Mouse (Mus musculus): ENCODE results near the gene Hoxb3. TPM values are rescaled to one million over a fixed set of nuclear protein-coding genes. Genes with fewer than 3 reads are reported as not detected.

Hoxb3 gene
- polyA plus RNA-seq, 1 experiment from 2014 or later, result 15.3 TPM

DNA sequence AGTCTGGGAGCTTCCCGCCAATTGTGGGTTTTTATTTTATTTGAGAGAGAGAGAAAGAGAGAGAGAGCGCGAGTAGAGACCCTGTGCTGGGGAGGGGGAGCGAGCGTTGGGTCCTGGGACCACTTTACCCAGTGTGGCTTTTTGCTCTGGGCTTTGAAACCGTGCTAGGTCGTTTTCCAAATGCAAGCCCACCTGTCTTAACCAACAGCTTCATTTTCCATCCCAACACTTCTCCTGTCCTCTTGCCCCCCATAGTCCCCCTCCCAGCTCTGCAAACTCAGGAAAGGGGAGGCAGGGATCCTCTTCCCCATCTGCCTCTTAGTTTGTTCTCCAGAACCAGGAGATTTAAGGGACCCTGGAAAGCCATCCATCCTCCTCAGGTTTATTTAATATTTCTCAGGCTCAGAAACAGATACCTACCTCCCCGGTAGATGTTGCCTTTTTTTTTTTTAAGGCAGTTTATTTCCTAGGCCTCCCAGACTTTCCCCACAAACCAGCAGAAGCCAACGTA, 31.7 kb downstream of the Hoxb3 start:
- WGBS, result 5% methylated on average over 9 of the region's 9 CpGs
- no peaks in the 10 kb centered on the region for H3K36me3 ChIP-seq
- peak overlapping the region; percentile 92 for H3K9ac ChIP-seq
- peaks cover 11% of the 10 kb centered on the region; the same call in 1 of the 2 replicates for H3K4me1 ChIP-seq
- H3K27ac ChIP-seq, result peak overlapping the region; percentile 96
- peak overlapping the region; percentile 64 for H3K4me2 ChIP-seq (replicated peaks)
- peaks cover 75% of the 10 kb centered on the region for H3K27me3 ChIP-seq
- no peak for ATAC-seq (ENCODE audit: low FRiP score)
- H3K4me3 ChIP-seq, result peak overlapping the region; percentile 54
- H3K9me3 ChIP-seq (replicated peaks), result no peaks in the 10 kb centered on the region

DNA sequence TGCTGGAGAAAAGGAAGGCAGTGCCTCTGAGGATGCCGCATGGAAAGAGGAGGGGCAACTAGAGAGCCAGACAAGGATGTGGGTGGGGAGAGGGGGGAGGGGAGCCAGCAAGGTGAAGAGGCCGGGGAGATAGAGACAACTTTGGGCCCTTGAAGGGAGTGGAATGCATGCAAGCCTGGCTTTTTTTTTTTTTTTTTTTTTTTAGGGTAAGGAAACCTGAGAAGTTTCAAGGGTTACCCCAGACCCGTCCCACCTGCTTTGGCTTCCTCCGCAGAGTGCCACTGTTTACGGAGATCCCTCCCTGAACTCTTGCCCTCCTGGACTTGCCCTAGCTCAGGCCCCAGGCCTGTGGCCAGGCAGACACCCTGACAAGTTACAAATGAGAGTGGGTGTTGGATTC, 40.7 kb downstream of the Hoxb3 start:
- Histone ChIP-seq H3K9ac (no peak overlapping the region), H3K4me1 (peaks cover 9% of the 10 kb centered on the region), H3K27ac (no peak overlapping the region), H3K27me3 (peaks cover 81% of the 10 kb centered on the region), H3K36me3 (no peaks in the 10 kb centered on the region), H3K4me3 (no peak overlapping the region), H3K4me2 (replicated peaks) (no peak overlapping the region), H3K9me3 (replicated peaks) (0 out of 2 replicates have a peak, but pooled peaks cover 3% of the 10 kb centered on the region)
- ATAC-seq (ENCODE audit: low FRiP score), result no peak
- WGBS, result 3% methylated on average over 5 of the region's 5 CpGs

DNA sequence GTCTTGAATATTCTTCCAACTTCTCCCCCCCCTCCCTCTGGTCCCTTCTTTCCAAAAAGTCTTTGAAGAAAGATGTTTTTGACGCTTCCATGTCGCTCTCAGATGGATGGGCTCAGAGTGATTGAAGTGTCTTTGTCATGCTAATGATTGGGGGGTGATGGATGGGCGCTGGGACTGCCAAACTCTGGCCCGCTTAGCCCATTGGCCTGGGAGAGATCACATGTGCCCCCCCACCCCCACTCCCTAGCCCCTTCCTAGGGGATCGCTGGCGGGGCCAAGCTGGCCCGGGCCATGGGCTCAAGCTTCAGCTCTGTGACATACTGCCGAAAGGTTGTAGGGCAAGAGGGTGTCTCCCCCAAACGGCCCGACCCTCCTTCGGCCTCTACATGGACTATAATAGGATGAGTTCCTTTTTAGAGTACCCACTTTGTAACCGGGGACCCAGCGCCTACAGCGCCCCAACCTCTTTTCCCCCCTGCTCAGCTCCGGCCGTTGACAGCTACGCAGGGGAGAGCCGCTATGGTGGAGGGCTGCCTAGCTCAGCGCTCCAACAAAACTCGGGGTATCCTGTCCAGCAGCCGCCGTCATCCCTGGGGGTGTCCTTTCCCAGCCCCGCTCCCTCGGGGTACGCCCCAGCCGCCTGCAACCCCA, 42.4 kb downstream of the Hoxb3 start, which contains the start of gene Hoxb1:
Gene Hoxb1 (plus strand): TSS at position 312 of the 651 bp plus-strand sequence.
- Histone ChIP-seq H3K4me3 (peak within 1 kb of the TSS; percentile 27), H3K36me3 (no peaks in the 10 kb centered on the region), H3K4me1 (peaks cover 9% of the 10 kb centered on the region), H3K9ac (peak within 1 kb of the TSS; percentile 27; the same call in 1 of the 2 replicates), H3K9me3 (replicated peaks) (0 out of 2 replicates have a peak, but pooled peaks cover 3% of the 10 kb centered on the region), H3K27me3 (peaks cover 90% of the 10 kb centered on the region), H3K4me2 (replicated peaks) (peak within 1 kb of the TSS; percentile 42), H3K27ac (no peak within 1 kb of the TSS)
- WGBS, result under 1% methylated on average over 26 of the region's 26 CpGs
- peak; percentile 56; the same call in 1 of the 2 replicates for ATAC-seq (ENCODE audit: low FRiP score)

DNA sequence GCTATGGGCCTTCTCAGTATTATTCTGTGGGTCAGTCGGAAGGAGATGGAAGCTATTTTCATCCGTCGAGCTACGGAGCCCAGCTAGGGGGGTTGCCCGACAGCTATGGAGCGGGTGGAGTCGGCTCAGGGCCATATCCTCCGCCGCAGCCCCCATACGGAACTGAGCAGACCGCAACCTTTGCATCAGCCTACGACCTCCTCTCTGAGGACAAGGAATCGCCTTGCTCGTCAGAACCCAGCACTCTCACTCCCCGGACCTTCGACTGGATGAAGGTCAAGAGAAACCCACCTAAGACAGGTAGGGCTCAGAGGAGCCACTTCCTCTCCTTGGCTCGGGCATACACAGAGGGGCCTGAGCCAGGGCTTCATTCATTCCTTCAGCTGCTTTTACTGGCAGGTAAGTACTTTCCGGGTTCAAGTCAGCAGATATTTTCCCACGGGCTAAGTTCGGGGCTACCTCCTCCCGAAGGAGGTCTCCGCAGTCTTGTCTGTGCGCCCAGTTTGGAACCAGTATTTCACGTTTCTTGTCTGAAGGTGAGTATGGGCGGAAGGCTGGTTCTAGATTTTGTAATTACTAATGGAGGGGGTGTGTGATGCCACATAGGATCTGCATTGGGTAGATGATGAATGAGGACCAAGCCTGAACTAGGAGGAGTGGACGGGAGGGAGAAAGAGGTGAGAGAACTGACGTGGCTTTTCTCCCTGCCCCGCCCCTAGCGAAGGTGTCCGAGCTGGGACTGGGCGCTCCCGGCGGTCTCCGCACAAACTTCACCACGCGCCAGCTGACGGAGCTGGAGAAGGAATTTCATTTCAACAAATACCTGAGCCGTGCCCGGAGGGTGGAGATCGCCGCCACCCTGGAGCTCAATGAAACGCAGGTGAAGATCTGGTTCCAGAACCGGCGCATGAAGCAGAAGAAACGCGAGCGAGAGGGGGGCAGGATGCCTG, 43.2 kb downstream of the Hoxb3 start:
- Histone ChIP-seq H3K27ac (no peak overlapping the region), H3K9ac (peak overlapping the region; percentile 27; the same call in 1 of the 2 replicates), H3K36me3 (no peaks in the 10 kb centered on the region), H3K4me3 (peak overlapping the region; percentile 27), H3K4me1 (peaks cover 9% of the 10 kb centered on the region), H3K27me3 (peaks cover 96% of the 10 kb centered on the region), H3K9me3 (replicated peaks) (0 out of 2 replicates have a peak, but pooled peaks cover 3% of the 10 kb centered on the region), H3K4me2 (replicated peaks) (peak overlapping the region; percentile 42)
- 1% methylated on average over 47 of the region's 47 CpGs for WGBS
- ATAC-seq (ENCODE audit: low FRiP score), result no peak

DNA sequence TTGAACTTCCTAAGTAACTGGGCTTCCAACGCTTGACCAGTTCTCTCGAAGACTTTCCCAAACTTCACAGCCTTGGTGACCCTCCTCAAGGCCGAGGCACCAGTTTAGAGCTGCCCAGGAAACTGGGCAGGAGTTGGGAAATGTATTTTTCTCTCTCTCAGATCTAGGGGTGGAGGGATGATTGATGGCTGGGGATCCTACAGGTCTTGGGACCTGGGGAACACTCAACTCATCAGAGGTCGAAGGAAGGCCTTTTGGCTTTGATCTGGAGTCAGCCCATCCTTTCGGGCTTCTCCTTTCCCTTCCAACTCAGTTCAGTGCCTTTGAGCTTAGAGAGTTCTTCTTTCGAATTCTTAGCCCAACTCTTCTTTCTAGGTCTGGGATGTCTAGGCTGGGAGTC, 44.0 kb downstream of the Hoxb3 start:
- H3K4me3 ChIP-seq, result no peak overlapping the region
- ATAC-seq (ENCODE audit: low FRiP score), result no peak
- 0 out of 2 replicates have a peak, but pooled peaks cover 3% of the 10 kb centered on the region for H3K9me3 ChIP-seq (replicated peaks)
- no peak overlapping the region for H3K27ac ChIP-seq
- no peak overlapping the region for H3K9ac ChIP-seq
- peak overlapping the region; percentile 42; the same call in 1 of the 2 replicates for H3K4me2 ChIP-seq (replicated peaks)
- H3K27me3 ChIP-seq, result peaks cover 96% of the 10 kb centered on the region
- WGBS, result 19% methylated on average over 6 of the region's 6 CpGs
- no peaks in the 10 kb centered on the region for H3K36me3 ChIP-seq
- H3K4me1 ChIP-seq, result peaks cover 9% of the 10 kb centered on the region

DNA sequence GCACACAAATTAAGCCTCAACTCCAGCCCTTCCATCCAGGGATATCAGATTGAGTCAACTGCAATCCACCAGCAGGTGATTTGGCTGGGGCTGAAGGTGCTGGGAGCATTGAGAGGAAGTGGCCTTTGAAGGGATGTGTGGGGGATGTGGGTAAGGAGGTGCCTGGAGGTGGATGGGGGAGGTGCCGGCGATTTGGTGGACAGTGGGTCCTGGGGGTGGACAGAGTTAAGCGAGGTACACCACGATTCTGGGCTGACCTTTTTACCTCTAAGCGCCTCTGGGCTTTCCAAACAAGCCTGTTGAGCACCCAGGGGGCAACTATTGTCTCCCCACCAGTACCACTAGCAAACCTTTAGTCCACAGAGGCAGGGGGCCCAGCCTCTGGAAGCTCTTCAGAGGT, 45.6 kb downstream of the Hoxb3 start:
- Histone ChIP-seq H3K4me1 (peaks cover 12% of the 10 kb centered on the region), H3K9ac (no peak overlapping the region), H3K9me3 (replicated peaks) (no peaks in the 10 kb centered on the region), H3K4me2 (replicated peaks) (no peak overlapping the region), H3K4me3 (no peak overlapping the region), H3K36me3 (no peaks in the 10 kb centered on the region), H3K27me3 (peaks cover 97% of the 10 kb centered on the region), H3K27ac (no peak overlapping the region)
- 10% methylated on average over 5 of the region's 5 CpGs for WGBS
- no peak for ATAC-seq (ENCODE audit: low FRiP score)

DNA sequence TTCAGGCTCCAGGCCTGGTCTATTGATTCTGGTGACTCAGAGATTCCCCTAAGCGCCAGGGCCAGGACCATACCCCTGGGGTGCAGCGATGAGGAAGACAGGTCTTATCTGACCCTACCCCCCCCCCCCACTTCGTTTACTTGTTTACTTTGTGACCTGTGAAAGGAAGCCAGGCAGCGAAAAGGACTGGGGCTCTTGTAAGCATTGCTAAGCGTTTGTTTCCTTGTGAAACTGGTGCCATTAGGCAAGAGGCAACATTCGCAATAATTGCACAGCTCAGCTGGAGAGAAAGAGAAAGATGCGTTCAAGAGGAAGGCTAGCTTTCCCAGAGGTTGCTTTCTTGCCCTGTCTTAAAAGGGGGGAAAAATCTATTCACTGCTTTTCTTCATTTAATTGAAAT, 46.0 kb downstream of the Hoxb3 start:
- no peak for ATAC-seq (ENCODE audit: low FRiP score)
- Histone ChIP-seq H3K27me3 (peaks cover 97% of the 10 kb centered on the region), H3K36me3 (no peaks in the 10 kb centered on the region), H3K4me1 (peaks cover 12% of the 10 kb centered on the region), H3K9ac (no peak overlapping the region), H3K4me2 (replicated peaks) (no peak overlapping the region), H3K9me3 (replicated peaks) (no peaks in the 10 kb centered on the region), H3K27ac (no peak overlapping the region), H3K4me3 (no peak overlapping the region)
- 11% methylated on average over 7 of the region's 7 CpGs for WGBS

DNA sequence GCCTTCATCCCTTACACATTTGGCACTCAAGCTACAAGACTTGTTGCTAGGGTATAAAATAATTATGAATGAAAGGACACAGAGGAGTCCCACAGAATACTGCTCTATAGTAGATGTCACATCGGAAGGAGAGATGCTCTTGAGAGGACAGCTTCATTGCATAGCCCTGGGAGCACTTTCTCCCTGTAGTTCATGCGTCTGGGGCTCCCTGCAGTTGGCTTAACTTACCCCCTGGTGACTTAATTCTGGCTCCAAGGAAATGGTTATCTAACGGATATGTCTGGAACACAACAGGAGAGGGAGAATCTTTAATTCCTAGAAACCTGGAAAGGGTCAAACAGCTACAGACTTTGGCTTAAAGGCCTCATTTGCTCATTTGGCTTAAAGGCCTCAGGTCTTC, 48.6 kb downstream of the Hoxb3 start:
- H3K4me3 ChIP-seq, result no peak overlapping the region
- peaks cover 95% of the 10 kb centered on the region for H3K27me3 ChIP-seq
- WGBS, result 27% methylated on average over 3 of the region's 3 CpGs
- no peak for ATAC-seq (ENCODE audit: low FRiP score)
- no peak overlapping the region for H3K4me2 ChIP-seq (replicated peaks)
- no peak overlapping the region for H3K9ac ChIP-seq
- H3K27ac ChIP-seq, result no peak overlapping the region
- peaks cover 2% of the 10 kb centered on the region; the same call in 1 of the 2 replicates for H3K4me1 ChIP-seq
- no peaks in the 10 kb centered on the region for H3K36me3 ChIP-seq
- H3K9me3 ChIP-seq (replicated peaks), result no peaks in the 10 kb centered on the region

DNA sequence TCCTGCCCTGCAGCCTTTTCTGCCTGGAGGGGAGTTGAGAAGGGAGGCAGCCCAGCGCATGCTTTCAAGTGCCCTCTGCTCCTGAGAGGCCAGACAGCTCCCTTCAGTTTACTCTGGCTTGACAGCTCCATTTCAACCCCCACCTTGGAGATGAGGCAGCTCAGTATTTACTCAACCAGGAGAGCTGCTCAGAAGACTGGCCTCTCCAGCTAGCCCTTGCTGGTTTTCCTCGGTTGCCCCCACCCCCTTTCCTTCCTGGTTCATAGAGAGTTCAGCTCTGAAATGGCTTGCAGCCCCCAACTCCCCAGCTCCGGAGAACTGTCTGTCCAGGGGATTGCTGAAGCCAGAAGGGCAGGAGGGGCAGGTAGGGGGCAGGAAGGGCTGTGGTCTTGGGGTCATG, 49.4 kb downstream of the Hoxb3 start:
- Histone ChIP-seq H3K36me3 (no peaks in the 10 kb centered on the region), H3K27me3 (peaks cover 93% of the 10 kb centered on the region), H3K27ac (no peak overlapping the region), H3K9ac (no peak overlapping the region), H3K4me2 (replicated peaks) (no peak overlapping the region), H3K4me3 (no peak overlapping the region), H3K4me1 (peaks cover 2% of the 10 kb centered on the region; the same call in 1 of the 2 replicates), H3K9me3 (replicated peaks) (no peaks in the 10 kb centered on the region)
- 6% methylated on average over 3 of the region's 3 CpGs for WGBS
- no peak for ATAC-seq (ENCODE audit: low FRiP score)

DNA sequence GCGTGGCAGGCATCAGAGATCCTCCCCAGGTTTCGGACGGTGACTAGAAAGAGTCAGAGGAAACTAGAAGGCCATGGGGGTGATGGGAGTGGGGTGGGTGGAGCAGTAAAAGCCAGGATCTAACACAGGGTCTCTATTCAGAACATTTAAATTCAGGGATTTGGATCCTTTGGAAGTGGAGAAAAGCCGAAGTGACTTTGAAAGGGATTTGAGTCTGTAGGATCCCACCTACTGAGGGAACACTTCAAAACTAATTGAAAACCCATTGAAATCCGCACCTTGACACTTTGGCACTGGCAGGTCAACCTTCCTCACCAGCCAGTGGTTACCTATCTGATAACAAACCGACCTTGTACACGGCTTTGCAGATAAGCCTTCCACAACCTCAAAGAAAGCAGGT, 51.7 kb downstream of the Hoxb3 start:
- Histone ChIP-seq H3K4me3 (no peak overlapping the region), H3K36me3 (no peaks in the 10 kb centered on the region), H3K9ac (no peak overlapping the region), H3K9me3 (replicated peaks) (no peaks in the 10 kb centered on the region), H3K27ac (no peak overlapping the region), H3K4me2 (replicated peaks) (no peak overlapping the region), H3K27me3 (peaks cover 77% of the 10 kb centered on the region), H3K4me1 (peaks cover 2% of the 10 kb centered on the region; the same call in 1 of the 2 replicates)
- ATAC-seq (ENCODE audit: low FRiP score), result no peak
- 18% methylated on average over 7 of the region's 7 CpGs for WGBS

DNA sequence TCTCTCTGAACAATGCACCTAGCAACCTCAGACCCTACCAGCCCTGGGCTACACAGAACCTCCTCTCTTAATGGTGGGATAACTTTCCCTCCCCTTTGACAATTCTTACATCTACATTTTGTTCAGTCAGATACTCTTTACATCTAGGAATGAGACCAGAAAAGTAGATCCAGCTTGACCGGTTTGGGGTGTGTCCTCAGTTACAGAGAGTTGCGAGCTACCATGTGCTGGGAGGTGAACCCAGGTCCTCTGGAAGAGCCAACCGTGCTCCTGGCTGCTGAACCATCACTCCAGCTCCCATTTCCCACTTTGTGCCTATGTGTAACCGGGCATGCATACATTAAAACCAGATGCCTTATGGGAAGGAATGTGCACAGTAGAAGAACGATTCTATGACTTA, 60.3 kb downstream of the Hoxb3 start:
- 74% methylated on average over 5 of the region's 5 CpGs for WGBS
- H3K9ac ChIP-seq, result no peak overlapping the region

DNA sequence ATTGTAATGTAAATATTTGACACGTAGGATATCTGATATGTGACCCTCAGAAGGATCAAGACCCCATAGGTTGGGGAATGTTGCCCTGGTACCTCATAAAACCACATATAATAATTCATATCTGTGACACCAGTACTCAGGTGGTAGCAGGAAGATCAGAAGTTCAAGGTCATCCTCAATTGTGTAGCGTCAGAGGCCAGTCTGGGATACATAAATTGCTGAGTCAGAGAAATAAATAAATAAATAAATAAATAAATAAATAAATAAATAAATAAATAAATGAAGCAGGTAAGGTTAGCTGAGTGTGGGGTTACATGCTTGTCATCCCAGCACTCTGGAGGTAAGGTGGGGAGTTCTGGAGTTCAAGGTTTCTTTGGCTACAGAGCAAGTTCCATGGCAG, 64.5 kb downstream of the Hoxb3 start:
- Histone ChIP-seq H3K36me3 (no peaks in the 10 kb centered on the region), H3K4me2 (replicated peaks) (no peak overlapping the region), H3K4me3 (no peak overlapping the region), H3K4me1 (peaks cover 4% of the 10 kb centered on the region; the same call in 1 of the 2 replicates), H3K9me3 (replicated peaks) (no peaks in the 10 kb centered on the region), H3K27me3 (no peaks in the 10 kb centered on the region), H3K27ac (no peak overlapping the region), H3K9ac (no peak overlapping the region)
- WGBS, result 78% methylated on average over 2 of the region's 2 CpGs
- ATAC-seq (ENCODE audit: low FRiP score), result no peak

More for the DNA sequence above, 60.3 kb downstream of the Hoxb3 start:
- no peak overlapping the region for H3K4me2 ChIP-seq (replicated peaks)
- H3K4me1 ChIP-seq, result no peaks in the 10 kb centered on the region
- H3K9me3 ChIP-seq (replicated peaks), result no peaks in the 10 kb centered on the region
- ATAC-seq (ENCODE audit: low FRiP score), result no peak
- H3K36me3 ChIP-seq, result no peaks in the 10 kb centered on the region
- H3K27ac ChIP-seq, result no peak overlapping the region
- H3K27me3 ChIP-seq, result peaks cover 15% of the 10 kb centered on the region; the same call in 1 of the 2 replicates
- no peak overlapping the region for H3K4me3 ChIP-seq

Data from hindbrain, embryonic 12.5 days (tissue).